Mouse (Mus musculus): ENCODE results near the gene Clec9a. TPM values are rescaled to one million over a fixed set of nuclear protein-coding genes. Genes with fewer than 3 reads are reported as not detected.

The Clec9a gene
- 0.41 and 0.44 TPM in 2 replicates for polyA plus RNA-seq (2014; fragmentation: Nextera tagmentation; extraction: Ambion mirVana)

DNA sequence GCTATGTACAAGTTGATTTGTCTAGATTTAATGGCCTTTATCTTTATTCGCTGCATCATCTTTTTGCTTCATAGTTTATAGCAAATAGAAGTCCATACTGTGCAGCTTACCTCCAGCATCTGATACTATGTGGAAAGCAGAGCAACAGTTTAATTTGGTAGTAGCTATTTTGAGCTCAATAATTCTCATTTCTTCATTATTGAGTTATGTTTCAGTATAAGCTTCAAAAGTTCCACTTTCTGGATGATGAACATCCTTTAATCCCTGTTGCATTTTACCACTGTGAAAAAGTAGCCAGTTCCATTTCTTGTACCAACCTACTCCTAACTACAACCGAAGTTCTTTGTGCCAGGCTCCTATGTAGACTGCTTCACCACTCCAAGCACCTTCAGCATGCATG is at the start of gene Clec9a:
Gene Clec9a, plus strand, starts transcription at position 301 of the 400 bp plus-strand sequence.
- Histone ChIP-seq H3K27me3 (ENCODE audit: control insufficient read depth, insufficient read depth, low read length) (no peaks in the 10 kb centered on the region), H3K4me1 (ENCODE audit: control insufficient read depth, insufficient read depth, low read length) (no peaks in the 10 kb centered on the region), H3K36me3 (ENCODE audit: control insufficient read depth, insufficient read depth, low read length) (no peaks in the 10 kb centered on the region), H3K9ac (ENCODE audit: low read length) (no peak within 1 kb of the TSS), H3K27ac (replicated peaks; ENCODE audit: low read depth, low read length) (no peak within 1 kb of the TSS), H3K4me2 (ENCODE audit: low read depth, severe bottlenecking) (no peak within 1 kb of the TSS), H3K9me3 (ENCODE audit: control insufficient read depth, low read length) (no peaks in the 10 kb centered on the region), H3K4me3 (ENCODE audit: low read depth, low read length) (no peak within 1 kb of the TSS)
- WGBS = 88% methylated on average over 2 of the region's 2 CpGs
- ATAC-seq (ENCODE audit: insufficient number of reproducible peaks, low FRiP score, low TSS enrichment, low read depth) (no peak), DNase-seq (ENCODE audit: low spot score) (no peak)

- WGBS = 85% methylated on average over 2 of the region's 2 CpGs
- Histone ChIP-seq H3K27ac (replicated peaks; ENCODE audit: low read depth, low read length) (no peak overlapping the region), H3K4me2 (ENCODE audit: low read depth, severe bottlenecking) (no peak overlapping the region), H3K4me3 (ENCODE audit: low read depth, low read length) (no peak overlapping the region), H3K9me3 (ENCODE audit: control insufficient read depth, low read length) (no peaks in the 10 kb centered on the region), H3K9ac (ENCODE audit: low read length) (no peak overlapping the region), H3K27me3 (ENCODE audit: control insufficient read depth, insufficient read depth, low read length) (no peaks in the 10 kb centered on the region), H3K4me1 (ENCODE audit: control insufficient read depth, insufficient read depth, low read length) (no peaks in the 10 kb centered on the region), H3K36me3 (ENCODE audit: control insufficient read depth, insufficient read depth, low read length) (no peaks in the 10 kb centered on the region)
- ATAC-seq (ENCODE audit: insufficient number of reproducible peaks, low FRiP score, low TSS enrichment, low read depth) (no peak), DNase-seq (ENCODE audit: low spot score) (no peak)
Observed at GRCm38 (mm10) chr6:129359515-129359914, 49.1 kb upstream of the Clec9a start.

- no peaks in the 10 kb centered on the region for H3K36me3 ChIP-seq (ENCODE audit: control insufficient read depth, insufficient read depth, low read length)
- H3K4me3 ChIP-seq (ENCODE audit: low read depth, low read length) = no peak overlapping the region
- H3K9me3 ChIP-seq (ENCODE audit: control insufficient read depth, low read length) = no peaks in the 10 kb centered on the region
- no peak overlapping the region for H3K4me2 ChIP-seq (ENCODE audit: low read depth, severe bottlenecking)
- ATAC-seq (ENCODE audit: insufficient number of reproducible peaks, low FRiP score, low TSS enrichment, low read depth) (no peak), DNase-seq (ENCODE audit: low spot score) (no peak)
- no peak overlapping the region for H3K9ac ChIP-seq (ENCODE audit: low read length)
- no peak overlapping the region for H3K27ac ChIP-seq (replicated peaks; ENCODE audit: low read depth, low read length)
- 26% methylated on average over 1 of the region's 1 CpGs for WGBS
- H3K4me1 ChIP-seq (ENCODE audit: control insufficient read depth, insufficient read depth, low read length) = no peaks in the 10 kb centered on the region
- H3K27me3 ChIP-seq (ENCODE audit: control insufficient read depth, insufficient read depth, low read length) = no peaks in the 10 kb centered on the region
Observed at GRCm38 (mm10) chr6:129363942-129364341, 44.7 kb upstream of the Clec9a start.

GRCm38 (mm10) chr6:129365959-129366359 is 42.7 kb upstream of the Clec9a start:
- H3K4me1 ChIP-seq (ENCODE audit: control insufficient read depth, insufficient read depth, low read length) = no peaks in the 10 kb centered on the region
- no peaks in the 10 kb centered on the region for H3K27me3 ChIP-seq (ENCODE audit: control insufficient read depth, insufficient read depth, low read length)
- peak; percentile 36; the same call in 1 of the 2 replicates for ATAC-seq (ENCODE audit: insufficient number of reproducible peaks, low FRiP score, low TSS enrichment, low read depth)
- H3K36me3 ChIP-seq (ENCODE audit: control insufficient read depth, insufficient read depth, low read length) = no peaks in the 10 kb centered on the region
- peak; percentile 34 for DNase-seq (ENCODE audit: low spot score)
- H3K4me3 ChIP-seq (ENCODE audit: low read depth, low read length) = no peak overlapping the region
- 18% methylated on average over 6 of the region's 6 CpGs for WGBS
- no peak overlapping the region for H3K27ac ChIP-seq (replicated peaks; ENCODE audit: low read depth, low read length)
- H3K9me3 ChIP-seq (ENCODE audit: control insufficient read depth, low read length) = no peaks in the 10 kb centered on the region
- H3K4me2 ChIP-seq (ENCODE audit: low read depth, severe bottlenecking) = no peak overlapping the region
- H3K9ac ChIP-seq (ENCODE audit: low read length) = no peak overlapping the region

DNA sequence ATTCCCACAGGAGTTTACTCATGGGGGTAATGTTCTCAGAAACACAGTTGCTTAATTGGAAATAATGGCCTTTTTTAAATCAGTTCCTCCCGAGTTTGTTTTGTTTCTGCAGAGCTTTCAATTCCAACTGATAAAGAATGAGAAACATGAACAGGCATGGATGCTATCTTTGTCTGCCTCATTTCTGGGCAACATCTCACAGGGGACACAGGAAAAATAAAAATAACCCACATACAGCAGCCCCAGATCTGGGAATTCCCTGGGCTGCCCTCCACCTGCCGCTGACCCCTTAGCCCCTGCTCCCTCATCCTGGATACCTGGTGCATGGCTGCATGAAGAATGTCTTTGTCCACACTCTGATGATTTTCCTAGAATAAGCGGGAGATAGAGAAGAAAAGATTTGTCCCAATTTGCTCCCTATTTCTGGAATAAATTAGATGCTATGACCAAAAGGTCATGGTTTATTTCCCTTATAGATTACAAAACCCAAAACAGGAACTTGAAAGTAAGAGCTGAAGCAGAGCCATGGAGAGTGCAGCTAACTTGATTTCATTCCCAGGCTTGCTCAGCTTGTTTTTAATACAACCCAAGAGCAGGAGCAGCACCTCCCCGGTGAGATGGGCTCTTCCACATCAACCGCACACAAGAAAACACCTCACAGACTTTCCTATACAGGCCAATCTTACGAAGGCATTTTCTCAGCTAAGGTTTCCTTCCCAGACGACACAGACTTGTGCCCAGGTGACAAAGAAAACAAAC is 39.1 kb upstream of the Clec9a start:
- Histone ChIP-seq H3K4me3 (ENCODE audit: low read depth, low read length) (no peak overlapping the region), H3K4me2 (ENCODE audit: low read depth, severe bottlenecking) (no peak overlapping the region), H3K9me3 (ENCODE audit: control insufficient read depth, low read length) (no peaks in the 10 kb centered on the region), H3K4me1 (ENCODE audit: control insufficient read depth, insufficient read depth, low read length) (no peaks in the 10 kb centered on the region), H3K9ac (ENCODE audit: low read length) (no peak overlapping the region), H3K36me3 (ENCODE audit: control insufficient read depth, insufficient read depth, low read length) (no peaks in the 10 kb centered on the region), H3K27ac (replicated peaks; ENCODE audit: low read depth, low read length) (no peak overlapping the region), H3K27me3 (ENCODE audit: control insufficient read depth, insufficient read depth, low read length) (no peaks in the 10 kb centered on the region)
- ATAC-seq (ENCODE audit: insufficient number of reproducible peaks, low FRiP score, low TSS enrichment, low read depth) = no peak
- DNase-seq (ENCODE audit: low spot score) = no peak
- 70% methylated on average over 7 of the region's 7 CpGs for WGBS

- no peak overlapping the region for H3K4me2 ChIP-seq (ENCODE audit: low read depth, severe bottlenecking)
- no peak overlapping the region for H3K9ac ChIP-seq (ENCODE audit: low read length)
- no peaks in the 10 kb centered on the region for H3K9me3 ChIP-seq (ENCODE audit: control insufficient read depth, low read length)
- H3K36me3 ChIP-seq (ENCODE audit: control insufficient read depth, insufficient read depth, low read length) = no peaks in the 10 kb centered on the region
- H3K4me1 ChIP-seq (ENCODE audit: control insufficient read depth, insufficient read depth, low read length) = no peaks in the 10 kb centered on the region
- no peak for ATAC-seq (ENCODE audit: insufficient number of reproducible peaks, low FRiP score, low TSS enrichment, low read depth)
- H3K4me3 ChIP-seq (ENCODE audit: low read depth, low read length) = no peak overlapping the region
- no peaks in the 10 kb centered on the region for H3K27me3 ChIP-seq (ENCODE audit: control insufficient read depth, insufficient read depth, low read length)
- H3K27ac ChIP-seq (replicated peaks; ENCODE audit: low read depth, low read length) = no peak overlapping the region
- WGBS = 83% methylated on average over 2 of the region's 2 CpGs
- no peak for DNase-seq (ENCODE audit: low spot score)
Observed at GRCm38 (mm10) chr6:129374937-129375471, 33.7 kb upstream of the Clec9a start.

GRCm38 (mm10) chr6:129380454-129380853 is 28.2 kb upstream of the Clec9a start:
- 79% methylated on average over 4 of the region's 4 CpGs for WGBS
- Histone ChIP-seq H3K4me2 (ENCODE audit: low read depth, severe bottlenecking) (no peak overlapping the region), H3K9ac (ENCODE audit: low read length) (no peak overlapping the region), H3K36me3 (ENCODE audit: control insufficient read depth, insufficient read depth, low read length) (no peaks in the 10 kb centered on the region), H3K4me3 (ENCODE audit: low read depth, low read length) (no peak overlapping the region), H3K9me3 (ENCODE audit: control insufficient read depth, low read length) (no peaks in the 10 kb centered on the region), H3K4me1 (ENCODE audit: control insufficient read depth, insufficient read depth, low read length) (no peaks in the 10 kb centered on the region), H3K27me3 (ENCODE audit: control insufficient read depth, insufficient read depth, low read length) (no peaks in the 10 kb centered on the region), H3K27ac (replicated peaks; ENCODE audit: low read depth, low read length) (no peak overlapping the region)
- no peak for DNase-seq (ENCODE audit: low spot score)
- ATAC-seq (ENCODE audit: insufficient number of reproducible peaks, low FRiP score, low TSS enrichment, low read depth) = no peak

DNA sequence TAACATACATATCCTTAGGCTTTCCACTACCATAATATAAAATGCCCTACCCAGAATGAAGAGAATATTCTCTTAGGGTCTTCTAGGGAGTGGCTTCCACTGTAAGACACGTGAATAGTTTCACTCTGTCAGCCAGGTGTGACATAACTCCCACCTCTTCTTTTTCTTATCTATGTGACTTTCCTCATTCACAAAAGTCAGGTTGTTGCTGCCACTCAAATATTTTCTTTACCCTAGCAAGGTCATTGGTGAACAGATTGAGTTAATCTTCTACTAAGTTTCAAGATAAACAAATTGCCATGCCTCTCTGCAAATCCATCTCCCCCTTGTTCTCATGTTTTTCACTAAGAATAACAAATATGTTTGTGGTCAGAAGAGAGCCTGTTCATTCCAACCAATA is 26.9 kb upstream of the Clec9a start:
- Histone ChIP-seq H3K36me3 (ENCODE audit: control insufficient read depth, insufficient read depth, low read length) (no peaks in the 10 kb centered on the region), H3K27me3 (ENCODE audit: control insufficient read depth, insufficient read depth, low read length) (no peaks in the 10 kb centered on the region), H3K4me1 (ENCODE audit: control insufficient read depth, insufficient read depth, low read length) (no peaks in the 10 kb centered on the region), H3K9me3 (ENCODE audit: control insufficient read depth, low read length) (no peaks in the 10 kb centered on the region), H3K27ac (replicated peaks; ENCODE audit: low read depth, low read length) (no peak overlapping the region), H3K4me2 (ENCODE audit: low read depth, severe bottlenecking) (no peak overlapping the region), H3K9ac (ENCODE audit: low read length) (no peak overlapping the region), H3K4me3 (ENCODE audit: low read depth, low read length) (no peak overlapping the region)
- DNase-seq (ENCODE audit: low spot score) = no peak
- WGBS = 88% methylated on average over 1 of the region's 1 CpGs
- no peak for ATAC-seq (ENCODE audit: insufficient number of reproducible peaks, low FRiP score, low TSS enrichment, low read depth)
